Mouse (Mus musculus) urinary bladder, postnatal 14 days (tissue): Measurements from ENCODE around the gene Tmem221.
"Not testable (repeated sequence)": the region's sequence is repeated elsewhere in the genome, so short reads cannot be mapped to it uniquely, and the experiment has no call there.

Source experiments
- DNase-seq: peaks from one replicate; pipeline ENCODE4 v3.0.0; 2021; ENCODE audit warnings: low spot score

Tmem221 gene

GRCm38 (mm10) chr8:71547590-71547989 lies 11.1 kb downstream of the Tmem221 start:
- no peak for DNase-seq

GRCm38 (mm10) chr8:71545053-71545452 lies 13.6 kb downstream of the Tmem221 start:
- DNase-seq = no peak

- DNase-seq = no peak
Observed at GRCm38 (mm10) chr8:71543755-71544154, 14.9 kb downstream of the Tmem221 start.

- DNase-seq = peak; percentile 97
Observed at GRCm38 (mm10) chr8:71542632-71543343, 15.9 kb downstream of the Tmem221 start, which contains the start of gene Mvb12a. Gene Mvb12a (plus strand): TSS chr8:71542922.

GRCm38 (mm10) chr8:71537028-71537867 lies 21.4 kb downstream of the Tmem221 start, which contains the start of gene Bst2:
Gene Bst2 (minus strand): TSS chr8:71537456.
- peak; percentile 90 for DNase-seq

- DNase-seq = no peak
Observed at GRCm38 (mm10) chr8:71535663-71536062, 23.0 kb downstream of the Tmem221 start.

- DNase-seq = no peak
Observed at GRCm38 (mm10) chr8:71534263-71534810, 24.3 kb downstream of the Tmem221 start.

DNA sequence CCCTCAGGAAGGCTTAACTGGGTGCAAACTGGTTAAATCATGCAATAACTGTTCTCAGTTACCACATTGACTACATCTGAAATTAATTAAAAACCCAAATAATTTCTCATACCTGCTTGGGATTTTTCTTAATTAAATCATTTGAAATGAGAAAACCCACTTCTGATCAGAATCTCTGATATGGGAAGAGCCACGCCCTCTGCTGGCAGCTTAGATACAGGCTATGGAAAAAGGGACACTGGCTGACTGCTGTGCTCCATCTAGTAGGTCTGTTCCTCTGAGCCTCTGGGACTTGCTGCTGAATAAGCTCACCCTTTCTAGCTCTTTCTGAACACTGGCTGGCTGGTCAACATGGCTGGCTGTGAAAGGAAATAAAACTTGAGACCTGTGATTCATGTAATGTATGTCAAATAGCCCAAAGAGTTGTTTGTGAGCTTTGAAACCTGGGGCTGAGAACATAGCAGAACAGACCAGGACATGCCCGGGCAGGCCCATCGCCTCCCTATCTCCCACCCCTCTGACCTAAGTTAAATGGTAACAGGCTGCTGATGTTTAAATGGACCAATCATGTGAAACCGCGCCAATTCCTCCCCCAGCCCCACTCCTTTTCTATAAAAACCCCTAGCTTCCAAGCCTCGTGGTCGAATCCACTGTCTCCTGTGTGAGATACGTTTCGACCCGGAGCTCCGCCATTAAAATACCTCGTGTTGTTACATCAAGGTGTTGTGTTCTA lies 27.8 kb downstream of the Tmem221 start:
- not testable (repeated sequence) for DNase-seq

GRCm38 (mm10) chr8:71528362-71529073 lies 30.2 kb downstream of the Tmem221 start:
- no peak for DNase-seq

DNA sequence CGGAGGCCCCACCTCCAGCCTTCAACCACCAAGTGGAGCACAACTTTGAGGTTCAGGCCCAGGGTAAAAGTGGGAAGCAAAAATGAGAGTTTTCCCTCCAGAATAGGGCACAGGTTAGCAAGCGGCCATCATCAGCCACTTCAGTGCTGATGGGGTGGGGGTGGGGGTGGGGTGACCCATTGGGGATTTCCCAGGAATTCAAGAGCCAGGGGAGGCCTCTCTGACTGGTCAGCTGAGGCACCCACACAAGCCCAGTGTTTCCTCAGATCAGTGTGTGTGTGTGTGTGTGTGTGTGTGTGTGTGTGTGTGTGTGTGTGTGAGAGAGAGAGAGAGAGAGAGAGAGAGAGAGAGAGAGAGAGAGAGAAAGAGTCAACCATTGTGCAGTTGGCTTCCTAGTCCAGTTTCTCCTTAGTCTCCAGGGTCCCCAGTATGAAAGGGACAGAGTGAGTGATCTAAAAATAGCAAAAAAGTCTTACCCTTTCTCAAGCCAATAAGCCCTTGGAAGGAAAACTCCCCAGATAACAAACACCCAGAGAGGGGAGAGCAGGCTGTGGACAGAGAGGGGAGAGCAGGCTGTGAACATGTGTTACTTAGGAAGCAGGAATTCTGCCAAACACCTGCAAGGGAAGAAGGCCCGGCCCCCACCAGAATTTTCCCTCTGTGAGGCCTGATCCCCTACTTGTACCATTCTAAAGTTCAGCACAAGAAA lies 31.4 kb downstream of the Tmem221 start:
- DNase-seq = no peak

DNA sequence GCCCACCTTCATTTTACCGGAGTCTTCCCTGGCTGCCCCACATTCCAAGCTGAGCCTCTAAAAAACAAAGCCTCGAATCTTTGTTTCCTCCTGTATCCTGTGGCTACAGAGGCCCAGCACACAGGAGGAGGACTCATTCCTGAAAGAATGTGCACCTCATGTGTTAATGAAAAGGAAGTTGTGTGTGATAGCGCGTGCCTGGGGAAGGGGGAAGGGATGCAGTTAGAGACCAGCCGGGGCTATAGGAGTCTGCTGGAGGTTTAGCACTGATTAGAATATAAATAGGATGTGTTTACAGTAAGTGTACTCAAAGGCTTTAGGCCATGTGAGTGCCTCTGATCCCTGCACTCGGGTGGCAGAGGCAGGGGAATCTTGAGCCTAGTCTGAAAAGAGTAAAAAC lies 32.4 kb downstream of the Tmem221 start:
- DNase-seq = no peak

GRCm38 (mm10) chr8:71525226-71526050 lies 33.2 kb downstream of the Tmem221 start, which contains the start of gene Ccdc194:
Gene Ccdc194 (minus strand): TSS chr8:71525711.
- DNase-seq = no peak

- DNase-seq = peak; percentile 95
Observed at GRCm38 (mm10) chr8:71521634-71522033, 37.0 kb downstream of the Tmem221 start.

- DNase-seq = peak; percentile 67
Observed at GRCm38 (mm10) chr8:71519037-71519825, 39.4 kb downstream of the Tmem221 start.

- DNase-seq = no peak
Observed at GRCm38 (mm10) chr8:71516786-71517185, 41.9 kb downstream of the Tmem221 start.

DNA sequence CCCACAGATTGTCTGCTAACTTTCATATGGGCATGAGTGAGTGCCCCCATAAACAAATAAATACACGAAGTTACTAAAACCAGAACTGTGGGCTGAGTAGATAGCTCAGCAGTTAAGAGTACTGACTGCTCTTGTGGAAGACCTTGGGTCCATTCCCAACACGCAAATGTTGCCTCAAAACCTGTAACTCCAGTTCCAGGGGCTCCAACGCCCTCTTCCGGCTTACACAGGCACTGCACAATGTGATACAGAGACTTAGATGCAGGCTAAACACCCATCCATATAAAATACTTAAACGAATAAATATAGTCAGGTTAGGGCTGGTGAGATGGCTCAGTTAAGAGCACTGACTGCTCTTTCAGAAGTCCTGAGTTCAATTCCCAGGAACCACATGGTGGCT lies 43.6 kb downstream of the Tmem221 start:
- no peak for DNase-seq

DNA sequence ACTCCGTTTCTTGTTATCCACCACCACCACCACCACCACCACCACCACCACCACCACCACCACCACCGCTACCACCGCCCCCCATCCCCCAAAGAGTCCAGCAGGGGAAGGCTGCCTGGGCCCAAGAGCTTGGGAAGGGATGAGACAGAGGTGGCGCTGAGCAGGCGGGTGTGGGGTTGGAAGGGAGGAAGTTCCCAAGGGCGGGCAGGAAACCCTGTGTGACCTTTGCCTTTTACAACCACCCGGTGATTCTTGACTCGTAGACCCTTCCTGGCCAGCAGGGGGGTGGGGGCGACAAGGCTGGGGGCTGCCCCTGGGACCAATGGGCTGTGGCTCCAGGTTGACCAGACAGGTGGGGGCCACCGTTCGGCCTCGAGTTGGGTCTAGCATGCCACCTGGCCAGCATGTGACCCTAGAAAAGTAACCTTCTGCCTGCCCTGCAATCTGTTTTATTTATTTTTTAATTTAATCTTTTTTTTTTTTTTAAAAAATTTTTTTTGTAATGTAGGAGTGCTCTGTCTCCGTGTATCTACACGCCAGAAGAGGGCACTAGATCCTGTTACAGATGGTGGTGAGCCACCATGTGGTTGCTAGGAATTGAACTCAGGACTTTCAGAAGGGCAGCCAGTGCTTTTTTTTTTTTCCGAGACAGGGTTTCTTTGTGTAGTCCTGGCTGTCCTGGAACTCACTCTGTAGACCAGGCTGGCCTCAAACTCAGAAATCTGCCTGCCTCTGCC lies 45.5 kb downstream of the Tmem221 start:
- DNase-seq = no peak

GRCm38 (mm10) chr8:71511644-71512043 lies 47.0 kb downstream of the Tmem221 start, which contains the start of gene Plvap:
Gene Plvap (minus strand): TSS chr8:71511752.
- no peak for DNase-seq
